Mouse (Mus musculus) liver, adult 2 months (tissue): ENCODE data around the gene Neurog3.

Source experiments
- CTCF ChIP-seq: fragments of 200-500 bp; IDR thresholded peaks from 2 replicates; pipeline ENCODE4 v1.5.1; 2011; ENCODE audit warnings: low read depth, low read length, control low read depth
- POLR2A ChIP-seq: fragments of 200-500 bp; IDR thresholded peaks from 2 replicates; pipeline ENCODE4 v1.6.1; 2011; ENCODE audit warnings: low read length, control low read depth; ENCODE audit not compliant: insufficient read depth; ENCODE audit errors: extremely low read depth

GRCm38 (mm10) chr10:62147466-62148248 lies 14.8 kb downstream of the Neurog3 start:
- no peak for TF ChIP-seq CTCF
- TF ChIP-seq POLR2A: no peak
